In the genomic region with DNA sequence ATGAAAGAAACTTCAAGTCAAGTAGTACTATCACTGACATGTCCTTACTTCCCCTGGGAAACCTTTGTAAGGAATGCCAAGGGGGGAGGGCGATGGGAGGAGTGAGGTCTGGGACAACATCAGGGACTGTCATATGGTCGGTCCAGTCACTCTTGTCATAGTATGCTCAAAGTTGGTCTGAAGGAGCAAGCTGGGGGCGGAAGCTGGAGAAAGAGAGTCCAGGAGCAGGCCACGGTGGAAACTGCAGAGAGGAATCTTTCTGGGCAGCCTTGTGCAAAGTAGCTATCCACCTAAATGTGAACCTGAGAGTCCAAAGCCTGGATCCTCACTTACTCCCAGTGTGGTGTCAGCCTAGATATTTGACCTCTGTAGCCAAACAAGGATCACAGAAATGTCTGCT, we compare ENCODE assay signal across 23 mouse cellular contexts.
DNase-seq lines count a peak whose midpoint lies in the region; ATAC-seq and TF ChIP-seq lines count a peak whose summit lies in the region.
"Had no signal": no experiment of that assay in that cellular context is flagged by ENCODE, and none has a peak within 500 bp of the region (broad histone marks: within the 10 kb centered on the region; RNA-seq: fewer than 3 reads in every experiment).

No protein-coding gene starts in this region.

- H3K36me3 ChIP-seq in liver, embryonic 12.5 days, result no peaks in the 10 kb centered on the region
- no peaks in the 10 kb centered on the region for H3K36me3 ChIP-seq in midbrain, embryonic 11.5 days (ENCODE audit: control insufficient read depth, insufficient read depth, low read length)
- H3K36me3 ChIP-seq in midbrain, embryonic 15.5 days (replicated peaks), result no peaks in the 10 kb centered on the region
- H3K36me3 ChIP-seq: embryonic facial prominence, embryonic 13.5 days; embryonic facial prominence, embryonic 15.5 days; forebrain, embryonic 10.5 days; forebrain, embryonic 12.5 days had no signal

- H3K4me1 ChIP-seq in cerebellum, adult 2 months (ENCODE audit: control insufficient read depth, insufficient read depth, low read length), result peaks cover 20% of the 10 kb centered on the region; the same call in 1 of the 2 replicates
- peaks cover 23% of the 10 kb centered on the region for H3K4me1 ChIP-seq in liver, embryonic 12.5 days
- H3K4me1 ChIP-seq in midbrain, embryonic 11.5 days (ENCODE audit: control insufficient read depth, insufficient read depth, low read length), result no peaks in the 10 kb centered on the region
- H3K4me1 ChIP-seq in midbrain, embryonic 15.5 days, result peaks cover 8% of the 10 kb centered on the region

- no peak for DNase-seq in cerebellum, adult 2 months
- no peak for DNase-seq in cerebellum, adult 11 months
- DNase-seq in liver, result no peak
- peak; percentile 69 for DNase-seq in midbrain, embryonic 11.5 days (ENCODE audit: low spot score, missing footprints)
- peak; percentile 11 for DNase-seq in c-Kit-positive CD71-positive TER-119-positive erythroid progenitor cells, embryonic 14.5 days (ENCODE audit: low spot score)
- no peak for DNase-seq in left cerebral cortex, postnatal 4 days
- DNase-seq: adrenal gland, adult 2 months; adrenal gland, postnatal 10 days; adrenal gland, postnatal 25 days; cerebellum, adult 18-20 months; cerebellum, adult 9-10 months; cerebellum, postnatal 10 days; cerebellum, postnatal 36 days; embryo, embryonic 11 days had no signal

- no peaks in the 10 kb centered on the region for H3K9me3 ChIP-seq in liver, embryonic 12.5 days (replicated peaks)
- no peaks in the 10 kb centered on the region for H3K9me3 ChIP-seq in midbrain, embryonic 11.5 days (ENCODE audit: control insufficient read depth, low read length)
- H3K9me3 ChIP-seq in midbrain, embryonic 15.5 days, result no peaks in the 10 kb centered on the region
- H3K9me3 ChIP-seq: embryonic facial prominence, embryonic 13.5 days; embryonic facial prominence, embryonic 15.5 days; forebrain, embryonic 10.5 days; forebrain, embryonic 12.5 days had no signal

- no peak for TF ChIP-seq POLR2A in cerebellum, adult 2 months (IDR thresholded peaks at IDR 0.05; ENCODE audit: borderline replicate concordance, insufficient read depth, low read length)

- TF ChIP-seq CTCF in cerebellum, adult 2 months (IDR thresholded peaks at IDR 0.05; ENCODE audit: borderline replicate concordance, insufficient read depth, low read depth, low read length), result no peak

- no peak for ATAC-seq in liver, embryonic 12.5 days
- no peak for ATAC-seq in midbrain, embryonic 11.5 days (ENCODE audit: low FRiP score)
- ATAC-seq in midbrain, embryonic 15.5 days (replicated peaks), result no peak
- ATAC-seq: forebrain, embryonic 14.5 days; forebrain, embryonic 16.5 days had no signal

- H3K9ac ChIP-seq in liver, embryonic 12.5 days, result no peak overlapping the region
- no peak overlapping the region for H3K9ac ChIP-seq in midbrain, embryonic 11.5 days (ENCODE audit: low read length)
- H3K9ac ChIP-seq in midbrain, embryonic 15.5 days, result no peak overlapping the region
- H3K9ac ChIP-seq: embryonic facial prominence, embryonic 13.5 days; embryonic facial prominence, embryonic 15.5 days; forebrain, embryonic 12.5 days had no signal

- peak overlapping the region; percentile 28; the same call in 1 of the 2 replicates for H3K27ac ChIP-seq in cerebellum, adult 2 months (ENCODE audit: insufficient read depth, low read length)
- peak overlapping the region; percentile 11; the same call in 1 of the 2 replicates for H3K27ac ChIP-seq in liver, embryonic 12.5 days
- H3K27ac ChIP-seq in midbrain, embryonic 11.5 days (ENCODE audit: low read depth, low read length), result no peak overlapping the region
- H3K27ac ChIP-seq in midbrain, embryonic 15.5 days, result no peak overlapping the region
- H3K27ac ChIP-seq: embryonic facial prominence, embryonic 13.5 days; embryonic facial prominence, embryonic 15.5 days; forebrain, embryonic 10.5 days; forebrain, embryonic 12.5 days had no signal

- no peak overlapping the region for H3K4me3 ChIP-seq in cerebellum, adult 2 months (replicated peaks; ENCODE audit: insufficient read depth, low read depth, low read length)
- no peak overlapping the region for H3K4me3 ChIP-seq in liver, embryonic 12.5 days
- H3K4me3 ChIP-seq in midbrain, embryonic 11.5 days (ENCODE audit: low read depth, low read length), result no peak overlapping the region
- no peak overlapping the region for H3K4me3 ChIP-seq in midbrain, embryonic 15.5 days
- H3K4me3 ChIP-seq: embryonic facial prominence, embryonic 13.5 days; embryonic facial prominence, embryonic 15.5 days; erythroblast, embryonic 14.5 days; forebrain, embryonic 10.5 days; forebrain, embryonic 12.5 days had no signal

- intact Hi-C loops in left cerebral cortex, postnatal 4 days (cut with DNase I), result no loop called here

- WGBS in cerebellum, adult 2 months, result 70% methylated on average over 4 of the region's 4 CpGs
- 64% methylated on average over 4 of the region's 4 CpGs for WGBS in liver, embryonic 12.5 days (ENCODE audit: insufficient replicate concordance)
- WGBS in midbrain, embryonic 11.5 days, result 78% methylated on average over 4 of the region's 4 CpGs
- WGBS in midbrain, embryonic 15.5 days, result 82% methylated on average over 4 of the region's 4 CpGs

- H3K27me3 ChIP-seq in cerebellum, adult 2 months (ENCODE audit: control insufficient read depth, insufficient read depth, low read length), result no peaks in the 10 kb centered on the region
- 0 out of 2 replicates have a peak, but pooled peaks cover 3% of the 10 kb centered on the region for H3K27me3 ChIP-seq in liver, embryonic 12.5 days (replicated peaks)
- no peaks in the 10 kb centered on the region for H3K27me3 ChIP-seq in midbrain, embryonic 11.5 days (ENCODE audit: control insufficient read depth, insufficient read depth, low read length)
- no peaks in the 10 kb centered on the region for H3K27me3 ChIP-seq in midbrain, embryonic 15.5 days (replicated peaks)
- H3K27me3 ChIP-seq: embryonic facial prominence, embryonic 13.5 days; embryonic facial prominence, embryonic 15.5 days; forebrain, embryonic 12.5 days had no signal

- H3K4me2 ChIP-seq in liver, embryonic 12.5 days, result no peak overlapping the region
- H3K4me2 ChIP-seq in midbrain, embryonic 11.5 days, result no peak overlapping the region
- no peak overlapping the region for H3K4me2 ChIP-seq in midbrain, embryonic 15.5 days
- H3K4me2 ChIP-seq: embryonic facial prominence, embryonic 13.5 days; embryonic facial prominence, embryonic 15.5 days; forebrain, embryonic 12.5 days had no signal

Comparison
In these comparisons a context has a peak if more than half of its experiments do, and no peak if none do; other contexts are left out.
1. DNase-seq: peak in midbrain, embryonic 11.5 days (single experiment) and c-Kit-positive CD71-positive TER-119-positive erythroid progenitor cells, embryonic 14.5 days (single experiment); none in cerebellum, adult 2 months (0 of 2), cerebellum, adult 11 months (single experiment), liver (single experiment) and left cerebral cortex, postnatal 4 days (single experiment).
2. H3K27ac ChIP-seq: peak in cerebellum, adult 2 months (single experiment) and liver, embryonic 12.5 days (single experiment); none in midbrain, embryonic 11.5 days (single experiment) and midbrain, embryonic 15.5 days (single experiment).